Mouse (Mus musculus) regulatory T cell (primary cell): ENCODE measurements around the gene Il6ra.

Experiments
- in situ Hi-C: fragments of 300-600 bp; cut with MboI, MseI; formaldehyde crosslinking; loops from one replicate; pipeline ENCODE4 v1.15.1; 2025; ENCODE audit warnings: high pct_unique_total_duplicates

The Il6ra gene

DNA sequence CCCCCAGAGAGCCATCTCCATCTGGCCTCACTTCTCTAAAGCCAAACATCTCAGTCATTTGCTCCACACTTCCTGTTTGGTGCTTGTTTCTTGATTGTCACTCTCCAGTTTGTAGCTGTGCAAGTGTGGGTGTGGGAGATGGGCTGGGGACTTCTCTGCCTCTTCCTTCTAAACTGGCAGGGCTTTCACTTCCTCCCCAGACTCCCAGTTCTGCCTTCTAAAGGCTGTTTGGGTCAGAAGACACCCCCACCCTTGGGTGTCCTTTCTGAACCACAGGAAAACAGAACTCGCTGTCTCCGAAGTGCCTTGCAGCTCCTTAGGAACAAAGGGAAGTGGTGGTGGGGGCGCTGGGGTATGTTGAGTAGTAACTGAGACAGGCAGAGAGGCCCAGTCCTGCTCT, 1.8 kb downstream of the Il6ra start:
- in situ Hi-C loops = loop anchor here (10.0 kb wide), 1 partner anchor 966 kb away; no protein-coding TSS in a partner anchor

DNA sequence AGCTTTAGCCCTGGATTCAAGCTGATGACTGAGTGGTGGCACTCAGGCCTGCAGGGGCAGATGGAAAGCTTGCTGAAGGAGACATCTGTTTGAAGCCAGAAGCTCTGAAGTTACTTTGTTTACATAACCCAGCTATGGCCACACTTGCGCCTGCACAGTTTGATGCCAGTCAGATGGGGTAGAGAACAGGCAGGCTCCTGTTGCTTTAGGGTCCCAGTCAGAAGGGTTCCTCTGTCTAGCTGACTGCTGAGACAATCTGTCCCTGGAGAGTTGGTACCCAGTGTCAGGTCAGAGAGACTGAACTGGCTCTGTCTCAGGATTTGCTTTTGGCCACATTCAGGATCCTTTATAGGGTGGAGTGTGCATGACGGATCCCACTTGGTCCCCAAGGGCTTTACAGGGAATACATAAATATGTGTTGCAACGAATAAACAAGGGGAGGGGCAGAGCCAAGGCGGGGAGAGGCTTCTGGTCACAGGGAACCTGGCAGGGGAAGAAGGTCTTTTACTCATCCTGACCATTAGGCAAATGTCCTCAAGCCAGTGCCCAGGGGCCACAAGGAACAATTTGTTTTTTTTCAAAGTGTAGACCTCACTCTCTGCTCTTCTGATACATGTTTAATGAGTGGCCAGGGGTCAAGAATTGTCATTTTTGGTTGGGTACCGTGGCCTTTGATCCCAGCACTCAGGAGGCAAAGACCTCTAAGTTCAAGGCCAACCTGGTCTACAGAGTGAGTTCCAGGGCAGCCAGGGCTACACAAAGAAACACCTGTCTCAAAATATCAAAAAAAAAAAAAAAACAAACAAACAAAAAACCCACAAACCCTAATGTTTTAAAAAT, 3.1 kb downstream of the Il6ra start:
- in situ Hi-C loops = loop anchor here (5.0 to 10.0 kb wide), 2 partner anchors 43 to 965 kb away; no protein-coding TSS in a partner anchor

DNA sequence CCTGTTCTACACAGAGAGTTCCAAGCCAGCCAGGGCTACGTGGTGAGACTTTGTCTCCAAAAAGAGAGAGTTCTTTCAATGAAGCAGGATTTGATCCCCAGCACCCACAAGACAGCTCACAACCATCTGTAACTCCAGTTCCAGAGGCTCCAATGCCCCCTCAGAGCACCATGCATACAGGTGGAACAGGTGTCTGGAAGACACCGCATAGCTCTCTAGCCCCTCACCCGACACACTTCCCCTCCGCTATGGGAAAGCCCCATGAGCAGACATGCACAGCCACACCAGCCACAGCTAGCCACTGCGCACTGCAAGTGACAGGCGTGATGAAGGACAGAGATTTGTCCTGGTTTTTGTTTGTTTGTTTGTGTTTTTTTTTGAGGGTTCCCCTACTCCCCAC, 4.2 kb downstream of the Il6ra start:
- in situ Hi-C loops = loop anchor here (5.0 kb wide), 1 partner anchor 42 kb away; no protein-coding TSS in a partner anchor

DNA sequence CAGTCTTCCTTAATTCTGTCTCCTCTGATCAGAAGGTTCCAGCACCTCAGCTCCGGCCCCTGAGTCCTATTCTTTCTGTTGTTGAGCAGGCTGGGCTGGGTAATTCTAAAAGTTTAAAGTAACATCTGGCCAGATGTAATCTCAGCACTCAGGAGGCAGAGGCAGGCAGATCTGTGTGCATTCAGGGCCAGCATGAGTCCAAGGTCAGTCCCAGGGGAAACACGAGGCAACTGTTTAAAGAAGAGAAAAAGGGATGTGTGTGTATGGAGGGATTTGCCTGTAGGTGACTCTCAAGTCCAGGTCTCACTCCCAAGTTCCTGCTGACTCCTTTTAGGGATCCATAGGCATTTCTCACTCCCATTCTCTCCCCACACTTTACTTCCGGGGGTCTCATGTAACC, 5.2 kb downstream of the Il6ra start:
- in situ Hi-C loops = loop anchor here (5.0 kb wide), 1 partner anchor 41 kb away; no protein-coding TSS in a partner anchor

DNA sequence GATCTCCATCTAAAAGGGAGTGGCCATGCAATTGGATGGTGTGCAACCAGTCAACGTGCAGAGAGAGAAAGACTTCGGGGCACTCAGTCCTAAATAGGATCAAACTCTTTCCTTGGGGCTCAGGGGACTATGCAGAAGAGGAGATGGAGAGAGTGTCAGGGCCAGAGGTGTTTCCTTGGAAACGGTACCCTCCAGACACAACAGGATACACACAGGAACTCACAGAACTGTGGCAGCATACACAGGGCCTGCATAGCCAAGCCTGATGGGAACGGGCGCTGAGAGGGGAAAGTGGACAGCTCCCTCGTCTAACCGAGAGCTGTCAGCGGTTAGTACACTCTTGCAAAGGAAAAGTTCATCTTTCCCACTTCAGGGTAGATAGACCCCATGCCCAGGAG, 13.5 kb downstream of the Il6ra start:
- in situ Hi-C loops = no loop called here

DNA sequence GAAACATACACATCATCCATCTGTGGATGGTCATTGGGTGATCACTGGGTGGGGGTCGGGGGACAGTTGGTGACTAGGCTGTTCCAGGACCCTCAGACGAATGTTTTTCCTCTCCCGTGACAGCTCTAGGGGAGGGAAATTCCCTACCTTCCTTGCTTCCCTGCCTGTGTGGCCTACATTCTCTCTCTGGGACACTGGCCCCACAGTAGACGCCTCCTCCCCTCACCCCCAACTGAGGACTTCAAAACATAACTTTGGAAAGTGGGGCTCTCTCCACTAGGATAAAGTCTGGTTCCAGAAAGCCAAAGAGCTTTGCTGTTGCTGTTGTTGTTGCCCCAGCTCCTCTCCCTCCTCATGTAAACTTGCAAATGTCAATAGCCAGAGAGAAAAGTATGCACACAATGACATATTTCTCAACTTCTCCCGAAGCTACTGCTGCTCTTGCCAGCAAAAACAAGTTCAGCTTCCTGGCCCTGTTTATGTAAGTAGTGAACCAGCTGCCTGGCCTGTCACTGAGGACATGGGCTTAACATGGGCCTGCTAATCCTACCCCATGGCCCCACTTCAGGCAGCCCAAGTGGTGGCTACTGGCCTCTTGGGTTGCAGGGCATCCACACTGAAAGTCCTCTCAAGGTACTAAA, 14.0 kb downstream of the Il6ra start:
- in situ Hi-C loops = no loop called here

- in situ Hi-C loops = no loop called here
Measured at GRCm38 (mm10) chr3:89898011-89898410, 15.0 kb downstream of the Il6ra start.

GRCm38 (mm10) chr3:89897204-89897796, 15.7 kb downstream of the Il6ra start:
- in situ Hi-C loops = no loop called here

- in situ Hi-C loops = no loop called here
Measured at GRCm38 (mm10) chr3:89896571-89896970, 16.4 kb downstream of the Il6ra start.

GRCm38 (mm10) chr3:89892517-89893106, 20.4 kb downstream of the Il6ra start:
- in situ Hi-C loops = no loop called here

DNA sequence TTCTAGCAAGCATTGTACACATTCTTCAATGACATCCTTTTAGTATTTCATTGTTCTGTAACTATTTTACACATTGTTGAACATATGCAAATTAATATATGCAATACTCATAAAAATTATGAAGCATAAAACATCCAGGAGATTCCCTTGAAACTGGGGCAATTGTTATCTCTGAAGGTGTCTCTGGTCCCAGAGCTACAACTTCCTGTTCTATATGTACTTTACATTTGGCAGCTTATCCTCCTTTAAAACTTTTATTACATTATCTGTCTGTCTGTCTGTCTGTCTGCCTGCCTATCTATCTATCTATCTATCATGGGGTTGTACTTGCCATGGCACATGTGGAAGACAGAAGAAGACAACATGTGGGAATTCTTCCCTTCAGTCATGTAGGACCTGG, 21.3 kb downstream of the Il6ra start:
- in situ Hi-C loops = no loop called here

GRCm38 (mm10) chr3:89889841-89890430, 23.1 kb downstream of the Il6ra start:
- in situ Hi-C loops = no loop called here

DNA sequence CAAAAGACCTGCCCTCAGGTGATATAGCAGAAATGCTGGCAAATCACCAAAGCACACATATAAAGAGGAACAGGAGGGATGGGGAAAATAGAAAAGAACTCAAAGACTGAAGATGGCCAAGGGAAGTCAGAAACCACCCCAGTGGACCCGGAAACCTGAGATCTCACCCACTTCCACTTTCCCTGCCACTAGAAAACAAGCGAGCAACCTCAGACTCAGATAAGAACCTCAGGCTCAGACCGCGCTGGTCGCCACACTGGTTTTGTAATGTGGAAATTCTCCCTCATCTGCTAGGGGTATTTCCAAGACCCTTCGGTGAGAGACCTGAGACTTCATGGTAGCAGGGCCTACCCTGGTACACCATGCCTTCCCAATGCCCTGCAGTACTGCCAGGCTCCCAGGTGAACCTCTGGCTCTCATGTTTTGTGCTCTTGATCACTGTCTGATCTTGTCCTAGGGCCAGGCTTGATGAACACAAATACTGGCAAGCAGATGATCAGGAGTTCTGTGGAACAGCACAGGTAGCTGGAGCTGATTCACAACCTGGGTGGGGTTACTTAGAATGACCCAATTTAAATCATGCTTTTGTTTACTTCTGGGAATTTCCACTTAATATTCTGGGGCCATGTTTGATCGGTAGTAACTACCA, 25.3 kb downstream of the Il6ra start:
- in situ Hi-C loops = no loop called here

- in situ Hi-C loops = no loop called here
Measured at GRCm38 (mm10) chr3:89885766-89886165, 27.2 kb downstream of the Il6ra start.

DNA sequence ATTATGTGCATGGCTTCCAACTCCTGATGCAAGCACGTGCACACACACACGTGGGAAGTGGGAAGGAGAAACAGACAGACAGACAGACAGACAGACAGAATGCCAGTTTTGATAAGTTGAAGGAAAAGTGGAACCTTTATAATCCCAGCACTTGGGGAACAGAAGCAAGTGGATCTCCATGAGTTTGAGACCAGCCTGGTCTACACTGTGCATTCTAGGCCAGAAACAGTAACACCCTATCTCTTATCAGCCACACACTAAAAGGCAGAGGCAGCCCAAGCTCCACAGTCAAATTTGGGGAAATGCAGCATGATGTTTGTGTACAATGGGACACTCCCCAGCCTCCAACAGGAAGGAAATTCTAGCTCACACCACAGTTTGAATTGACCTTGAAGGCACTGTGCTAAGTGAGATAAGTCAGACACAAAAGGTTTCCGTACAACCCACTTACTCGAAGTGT, 29.4 kb downstream of the Il6ra start:
- in situ Hi-C loops = no loop called here

DNA sequence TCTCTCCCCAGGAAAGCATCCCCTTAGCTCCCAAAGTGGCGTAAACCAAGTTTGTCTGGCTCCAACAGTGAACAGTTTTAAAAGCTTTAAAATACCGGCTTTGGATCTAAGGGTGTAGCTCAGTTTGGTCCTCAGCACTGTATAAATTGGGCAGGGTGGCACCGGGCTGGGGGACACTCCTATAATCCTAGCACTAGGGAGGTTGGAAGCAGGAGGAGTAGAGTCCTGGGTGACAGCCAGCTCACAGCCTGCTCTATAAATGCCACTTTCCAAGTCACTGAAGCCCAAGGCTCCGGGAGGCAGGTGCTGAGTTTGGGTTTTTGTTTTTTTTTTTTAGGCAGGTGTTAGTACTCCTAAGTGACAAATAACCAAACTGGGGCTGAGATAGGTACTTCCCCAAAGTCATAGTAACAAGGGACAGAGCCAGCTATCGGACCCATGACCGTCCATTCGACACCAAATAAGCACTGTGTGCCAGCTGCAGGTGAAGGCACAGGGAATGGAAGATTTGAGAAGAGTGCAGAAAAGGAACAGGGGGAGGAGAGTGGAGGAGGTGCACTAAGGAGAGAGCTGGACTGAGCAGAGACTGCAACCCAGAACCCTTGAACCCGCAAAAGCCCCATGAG, 30.3 kb downstream of the Il6ra start:
- in situ Hi-C loops = no loop called here

DNA sequence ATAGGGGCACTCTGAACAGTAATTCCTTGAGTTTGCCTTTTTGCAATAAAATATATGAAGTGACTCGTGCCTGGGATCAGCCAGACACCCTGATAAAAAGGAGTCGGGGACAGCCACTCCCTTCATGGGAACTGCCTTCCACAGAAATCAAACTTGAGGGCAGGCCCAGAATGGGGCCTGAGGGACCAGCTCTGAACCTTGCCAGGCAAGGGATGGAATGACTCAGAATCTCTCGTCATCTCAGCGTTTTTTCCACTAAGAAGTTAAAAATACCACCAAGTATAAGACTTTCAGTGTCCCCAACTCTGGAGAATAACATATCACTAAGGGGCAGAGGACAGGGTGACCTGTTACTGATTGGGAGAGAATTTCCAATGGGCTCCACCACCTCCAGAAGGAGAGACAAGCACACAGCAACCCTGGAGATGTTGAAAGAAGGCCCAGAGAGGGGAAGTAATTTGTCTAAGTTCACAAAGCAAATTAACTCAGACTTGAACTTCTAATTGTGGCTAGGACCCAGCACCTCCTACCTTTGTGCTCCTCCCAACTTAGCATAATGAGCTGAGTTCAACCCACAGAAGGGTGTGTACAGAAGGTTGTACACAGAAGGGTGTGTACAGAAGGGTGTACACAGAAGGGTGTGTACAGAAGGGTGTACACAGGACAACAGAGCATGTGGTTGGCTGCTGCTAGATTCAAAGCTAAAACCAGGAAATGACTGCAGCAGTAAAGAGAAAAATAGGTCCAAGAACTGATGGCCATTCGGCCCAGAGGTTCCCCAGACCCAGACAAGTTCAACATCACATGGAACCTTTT, 32.8 kb downstream of the Il6ra start:
- in situ Hi-C loops = no loop called here

- in situ Hi-C loops = loop anchor here (5.0 kb wide), 1 partner anchor 78 kb away; no protein-coding TSS in a partner anchor
Measured at GRCm38 (mm10) chr3:89879326-89879725, 33.7 kb downstream of the Il6ra start.

DNA sequence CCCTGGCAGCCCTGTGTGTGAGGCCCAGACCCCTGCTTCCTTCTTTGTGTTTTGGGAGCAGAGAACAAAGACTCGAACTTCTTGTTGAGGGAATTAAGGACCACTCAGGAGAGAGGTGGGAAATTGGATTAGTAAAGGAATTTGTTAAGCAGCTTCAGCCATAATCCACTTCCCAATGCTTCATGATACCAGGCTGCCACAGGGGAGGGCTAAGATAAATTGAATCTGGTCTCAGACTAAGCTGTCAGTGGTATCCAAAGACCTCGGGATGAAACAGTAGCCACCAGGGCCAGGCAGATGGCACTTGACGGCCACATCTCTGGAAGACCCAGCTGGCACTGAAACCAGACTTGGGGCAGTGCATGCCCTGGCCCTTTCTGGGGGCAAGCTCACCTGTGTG, 34.5 kb downstream of the Il6ra start:
- in situ Hi-C loops = loop anchor here (5.0 kb wide), 1 partner anchor 79 kb away; no protein-coding TSS in a partner anchor

GRCm38 (mm10) chr3:89877129-89877528, 35.9 kb downstream of the Il6ra start:
- in situ Hi-C loops = loop anchor here (5.0 kb wide), 1 partner anchor 80 kb away; no protein-coding TSS in a partner anchor
